Mouse (Mus musculus) G1E (cell line): Measurements from ENCODE around the gene Gtf2ird1. TPM values are rescaled to one million over a fixed set of nuclear protein-coding genes. Genes with fewer than 3 reads are reported as not detected.
A peak's percentile ranks its signal among the peaks of the same experiment; 100 is the strongest.

Experiments
- ATAC-seq: 2 replicates; pipeline ENCODE4 v1.8.0; 2016; ENCODE audit warnings: mild to moderate bottlenecking; ENCODE audit not compliant: insufficient number of reproducible peaks, poor library complexity, low FRiP score, severe bottlenecking; ENCODE audit errors: extremely low read depth
- DNase-seq: peaks from one replicate; pipeline ENCODE4 v3.0.0; 2012; ENCODE audit warnings: low spot score
- H3K27me3 ChIP-seq: 2 replicates; pipeline ENCODE4 v1.6.1; 2012; ENCODE audit warnings: mild to moderate bottlenecking, low read length, inconsistent platforms; ENCODE audit not compliant: insufficient read depth
- H3K36me3 ChIP-seq: replicated peaks from 2 replicates; pipeline ENCODE3; 2012; ENCODE audit warnings: mild to moderate bottlenecking, inconsistent platforms
- H3K4me1 ChIP-seq: 2 replicates; pipeline ENCODE4 v1.6.1; 2012; ENCODE audit warnings: low read depth, low read length, inconsistent platforms, mixed read lengths; ENCODE audit not compliant: insufficient read depth
- H3K4me3 ChIP-seq: 2 replicates; pipeline ENCODE4 v1.5.1; 2012; ENCODE audit warnings: low read depth, mild to moderate bottlenecking, inconsistent platforms, low read length, moderate library complexity, mixed read lengths
- H3K9me3 ChIP-seq: replicated peaks from 2 replicates; pipeline ENCODE4 v1.6.1; 2012; ENCODE audit warnings: inconsistent platforms
- CTCF ChIP-seq: IDR thresholded peaks from 2 replicates; pipeline ENCODE4 v1.5.1; 2012; ENCODE audit warnings: low read depth, low read length, inconsistent platforms, mixed read lengths
- GATA1 ChIP-seq: IDR thresholded peaks from 2 replicates; pipeline ENCODE4 v1.6.1; 2012; ENCODE audit warnings: borderline replicate concordance, low read length, inconsistent platforms, mixed read lengths
- GATA2 ChIP-seq: IDR thresholded peaks from 2 replicates; pipeline ENCODE4 v1.6.1; 2012; ENCODE audit warnings: low read depth, low read length, inconsistent platforms, borderline replicate concordance
- POLR2AphosphoS5 ChIP-seq: IDR thresholded peaks from 2 replicates; pipeline ENCODE4 v1.6.1; 2012; ENCODE audit warnings: low read depth, low read length, inconsistent platforms; ENCODE audit not compliant: insufficient replicate concordance
- TAL1 ChIP-seq: conservative IDR thresholded peaks from 2 replicates; pipeline ENCODE4 v1.6.1; 2012; ENCODE audit warnings: low read depth, low read length, inconsistent platforms, mixed read lengths
- polyA plus RNA-seq: library from polyadenylated mRNA; stranded (reverse); fragments of >175 nt; gene quantifications from 2 replicates; pipeline ENCODE4 v1.2.3, GENCODE M21; 2012
- total RNA-seq, 2 experiments: library from RNA; stranded (forward) in 1 of 2; stranded (reverse) in 1 of 2; fragments of 200-1000 nt in 1 of 2; fragments of >200 nt in 1 of 2; fragmentation: Nextera tagmentation in 1 of 2; gene quantifications; 2 replicates each; pipeline ENCODE4 v1.2.3; 2014 to 2017

The Gtf2ird1 gene
- total and polyA plus RNA-seq, 3 experiments = 1.5 to 2.2 TPM; not detected in 1

DNA sequence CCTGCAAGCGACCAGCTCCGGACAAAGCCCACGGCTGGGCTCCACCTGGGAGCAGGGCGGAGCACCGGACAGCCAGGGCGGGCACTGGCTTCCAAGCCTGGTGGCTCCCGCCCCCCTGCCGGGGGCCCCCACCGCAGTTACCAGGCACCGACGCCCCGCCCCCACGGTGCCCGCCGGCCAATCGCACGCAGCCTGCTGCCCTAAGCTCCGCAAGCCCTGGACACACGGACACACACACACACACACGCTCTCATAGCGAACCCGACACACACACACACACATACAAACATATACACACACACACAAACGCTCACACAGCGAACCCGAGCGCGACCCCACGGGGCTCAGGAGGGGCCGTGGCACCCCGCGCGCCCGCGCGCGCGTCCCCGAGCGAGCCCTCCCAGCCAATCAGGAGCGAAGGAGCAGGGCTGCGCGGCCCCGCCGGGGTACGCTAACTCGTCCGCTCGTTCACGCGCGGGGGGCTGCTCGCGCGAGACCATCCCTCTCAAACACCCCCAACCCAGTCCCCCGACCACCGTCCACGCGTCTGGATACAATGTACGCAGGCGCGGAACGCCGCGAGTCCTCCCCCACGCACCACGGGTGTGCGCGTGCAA lies 143.0 kb downstream of the Gtf2ird1 start:
- H3K36me3 ChIP-seq = peaks cover 37% of the 10 kb centered on the region
- TF ChIP-seq GATA2 (no peak), TAL1 (no peak), GATA1 (no peak), POLR2AphosphoS5 (no peak), CTCF (no peak)
- H3K4me3 ChIP-seq = peak overlapping the region; percentile 94
- ATAC-seq = peak; percentile 51
- peaks cover 44% of the 10 kb centered on the region for H3K4me1 ChIP-seq
- no peaks in the 10 kb centered on the region for H3K9me3 ChIP-seq
- no peaks in the 10 kb centered on the region for H3K27me3 ChIP-seq
- peak; percentile 97 for DNase-seq

DNA sequence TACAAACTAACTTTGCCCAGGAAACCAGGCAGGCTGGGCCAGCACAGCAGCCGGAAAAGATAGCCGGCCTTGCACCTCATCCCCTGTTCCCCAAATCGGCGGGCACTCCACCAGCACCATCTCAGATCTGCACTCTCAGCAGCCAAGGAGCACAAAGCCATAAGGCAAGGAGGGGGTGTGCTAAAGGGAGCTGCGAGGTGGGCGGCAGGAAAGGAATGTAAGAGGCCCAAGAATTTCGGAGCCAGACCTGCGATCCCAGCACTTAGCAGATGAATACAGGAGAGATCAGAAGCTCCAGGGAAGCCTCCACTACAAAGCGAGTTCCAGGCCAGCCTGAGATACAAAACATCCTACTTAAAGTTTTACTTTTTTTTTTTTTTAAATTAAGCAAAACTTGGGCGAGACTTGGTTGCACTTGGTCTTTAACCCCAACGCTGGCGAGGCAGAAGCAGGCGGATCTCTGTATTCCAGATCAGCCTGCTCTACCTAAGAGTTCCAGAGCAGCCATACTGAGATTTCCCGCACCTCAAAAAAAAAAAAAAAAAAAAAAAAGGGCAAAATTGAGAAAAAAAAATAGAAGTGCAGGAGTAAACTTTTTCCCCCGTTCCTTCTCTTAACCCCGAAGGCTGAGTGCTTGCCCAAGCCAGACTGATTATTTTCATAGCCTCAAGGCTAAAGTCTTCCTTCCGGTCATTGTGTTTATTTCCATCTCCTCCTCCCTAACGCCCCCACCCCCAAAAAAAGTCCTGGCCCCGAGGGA lies 143.6 kb downstream of the Gtf2ird1 start:
- H3K4me3 ChIP-seq = peak overlapping the region; percentile 94
- H3K9me3 ChIP-seq = no peaks in the 10 kb centered on the region
- no peak for ATAC-seq
- DNase-seq = peak; percentile 31
- H3K4me1 ChIP-seq = peaks cover 41% of the 10 kb centered on the region
- H3K27me3 ChIP-seq = no peaks in the 10 kb centered on the region
- TF ChIP-seq POLR2AphosphoS5 (no peak), CTCF (no peak), GATA2 (no peak), GATA1 (no peak), TAL1 (no peak)
- H3K36me3 ChIP-seq = peaks cover 44% of the 10 kb centered on the region

DNA sequence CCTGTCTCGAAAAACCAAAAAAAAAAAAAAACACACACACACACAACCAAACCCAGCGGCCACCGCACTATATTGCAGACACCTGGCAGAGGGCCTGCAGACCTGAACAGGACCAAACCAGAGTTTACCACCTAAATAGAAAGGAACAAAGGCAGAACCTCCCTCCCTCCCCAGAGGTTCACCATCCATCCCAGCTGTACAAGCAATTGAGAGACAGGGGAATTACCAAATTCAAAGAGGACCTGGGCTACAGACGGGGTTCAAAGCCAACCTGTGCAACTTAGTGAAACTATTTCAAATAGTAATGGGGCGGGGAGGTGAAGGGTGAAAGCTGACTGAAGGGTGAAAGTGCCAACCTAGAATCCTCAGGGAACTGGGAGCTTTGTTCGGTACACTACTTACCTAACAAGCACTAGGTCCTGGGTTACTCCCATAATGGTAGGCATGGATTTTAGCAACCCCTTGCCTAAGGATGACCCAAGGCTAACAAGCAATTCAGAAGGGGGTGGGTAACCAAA lies 144.6 kb downstream of the Gtf2ird1 start:
- H3K9me3 ChIP-seq = no peaks in the 10 kb centered on the region
- DNase-seq = no peak
- peaks cover 53% of the 10 kb centered on the region for H3K36me3 ChIP-seq
- TF ChIP-seq GATA2 = no peak
- TF ChIP-seq CTCF = no peak
- no peak for TF ChIP-seq POLR2AphosphoS5
- TF ChIP-seq TAL1 = no peak
- no peak for TF ChIP-seq GATA1
- peaks cover 40% of the 10 kb centered on the region for H3K4me1 ChIP-seq
- ATAC-seq = no peak
- no peaks in the 10 kb centered on the region for H3K27me3 ChIP-seq
- H3K4me3 ChIP-seq = no peak overlapping the region; the same call in 1 of the 2 replicates

DNA sequence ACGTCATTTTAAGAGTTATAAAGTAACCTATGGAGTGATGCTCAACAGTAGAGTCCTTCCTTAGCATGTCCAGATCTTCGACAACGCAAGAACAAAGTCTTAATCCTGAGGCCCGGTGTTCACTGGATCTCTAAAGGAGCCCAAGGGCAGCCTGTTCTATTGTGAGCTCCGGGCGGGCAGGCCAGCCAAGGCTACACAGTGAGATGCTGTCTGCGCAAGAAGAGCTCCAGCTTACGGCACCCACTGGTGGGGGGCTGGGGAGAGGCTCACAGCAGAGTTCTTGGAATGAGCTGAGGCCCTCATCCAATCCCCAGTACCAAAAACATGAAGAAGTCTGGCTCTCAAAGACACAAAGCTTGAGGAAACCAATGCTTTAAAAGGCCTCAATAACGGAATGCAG lies 146.3 kb downstream of the Gtf2ird1 start:
- Histone ChIP-seq H3K4me3 (no peak overlapping the region), H3K27me3 (no peaks in the 10 kb centered on the region), H3K4me1 (peaks cover 27% of the 10 kb centered on the region), H3K9me3 (no peaks in the 10 kb centered on the region), H3K36me3 (peaks cover 65% of the 10 kb centered on the region)
- ATAC-seq = no peak
- DNase-seq = no peak
- no peak for TF ChIP-seq CTCF

DNA sequence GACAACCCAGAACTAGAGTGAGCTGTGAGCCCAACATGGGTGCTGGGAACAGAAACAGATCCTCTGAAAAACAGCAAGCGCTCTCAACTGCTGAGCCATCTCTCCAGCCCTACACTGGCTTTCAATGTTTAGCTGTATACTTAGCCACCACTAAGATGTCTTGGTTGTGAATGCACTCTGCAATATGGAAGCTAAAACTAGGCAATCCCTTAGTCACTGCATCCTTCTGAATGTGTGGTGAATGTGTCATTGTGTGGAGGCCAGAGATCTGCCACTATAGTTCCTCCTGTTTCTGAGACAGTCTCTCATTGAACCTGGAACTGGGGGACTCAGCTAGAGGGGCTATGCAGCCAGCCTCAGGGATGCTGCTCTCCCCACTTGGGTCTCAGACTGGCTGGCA lies 147.2 kb downstream of the Gtf2ird1 start:
- TF ChIP-seq GATA1 (no peak), GATA2 (no peak), POLR2AphosphoS5 (no peak), CTCF (no peak), TAL1 (no peak)
- no peak for ATAC-seq
- H3K4me3 ChIP-seq = no peak overlapping the region

More for the DNA sequence above, 147.2 kb downstream of the Gtf2ird1 start:
- no peak for DNase-seq
- Histone ChIP-seq H3K36me3 (peaks cover 72% of the 10 kb centered on the region), H3K27me3 (no peaks in the 10 kb centered on the region), H3K4me1 (peaks cover 27% of the 10 kb centered on the region), H3K9me3 (no peaks in the 10 kb centered on the region)

Other genes with a start within 250 kb of the Gtf2ird1 start
- gene Ncf1, start 227.1 kb downstream of the Gtf2ird1 start, total RNA-seq (2014; fragmentation: Nextera tagmentation) = 20.7 and 22.0 TPM in 2 replicates
- gene Ncf1, start 227.1 kb downstream of the Gtf2ird1 start, total RNA-seq (2017) = 2.0 and 3.0 TPM in 2 replicates
- gene Ncf1, start 227.1 kb downstream of the Gtf2ird1 start, polyA plus RNA-seq = 27.8 and 29.9 TPM in 2 replicates
- gene Gtf2i, start 142.0 kb downstream of the Gtf2ird1 start, total RNA-seq (2014; fragmentation: Nextera tagmentation) = 176 and 183 TPM in 2 replicates
- 53.0 and 55.7 TPM in 2 replicates for gene Gtf2i, start 142.0 kb downstream of the Gtf2ird1 start, total RNA-seq (2017)
- 220 and 291 TPM in 2 replicates for gene Gtf2i, start 142.0 kb downstream of the Gtf2ird1 start, polyA plus RNA-seq
- 0.53 TPM in 1 of 2 replicates, not detected in the other for gene Clip2, start 95.7 kb upstream of the Gtf2ird1 start, total RNA-seq (2014; fragmentation: Nextera tagmentation)
- gene Clip2, start 95.7 kb upstream of the Gtf2ird1 start, total RNA-seq (2017) = 0.12 and 0.38 TPM in 2 replicates
- gene Clip2, start 95.7 kb upstream of the Gtf2ird1 start, polyA plus RNA-seq = 0.28 and 0.33 TPM in 2 replicates
- not detected in 2 replicates for gene Syna, start 103.5 kb upstream of the Gtf2ird1 start, total RNA-seq (2014; fragmentation: Nextera tagmentation)
- 0.11 TPM in 1 of 2 replicates, not detected in the other for gene Syna, start 103.5 kb upstream of the Gtf2ird1 start, total RNA-seq (2017)
- not detected in 2 replicates for gene Syna, start 103.5 kb upstream of the Gtf2ird1 start, polyA plus RNA-seq
- 230 and 241 TPM in 2 replicates for gene Rfc2, start 124.7 kb upstream of the Gtf2ird1 start, total RNA-seq (2014; fragmentation: Nextera tagmentation)
- 259 and 301 TPM in 2 replicates for gene Rfc2, start 124.7 kb upstream of the Gtf2ird1 start, total RNA-seq (2017)
- 72.9 and 85.2 TPM in 2 replicates for gene Rfc2, start 124.7 kb upstream of the Gtf2ird1 start, polyA plus RNA-seq
- gene Lat2, start 158.3 kb upstream of the Gtf2ird1 start, total RNA-seq (2014; fragmentation: Nextera tagmentation) = 1.5 TPM in 1 of 2 replicates, not detected in the other
- 12.8 and 15.0 TPM in 2 replicates for gene Lat2, start 158.3 kb upstream of the Gtf2ird1 start, total RNA-seq (2017)
- gene Lat2, start 158.3 kb upstream of the Gtf2ird1 start, polyA plus RNA-seq = 0.28 TPM in 1 of 2 replicates, not detected in the other
- 326 and 375 TPM in 2 replicates for gene Eif4h, start 182.8 kb upstream of the Gtf2ird1 start, total RNA-seq (2014; fragmentation: Nextera tagmentation)
- 258 and 290 TPM in 2 replicates for gene Eif4h, start 182.8 kb upstream of the Gtf2ird1 start, total RNA-seq (2017)
- gene Eif4h, start 182.8 kb upstream of the Gtf2ird1 start, polyA plus RNA-seq = 367 TPM in 2 replicates
- gene Limk1, start 231.9 kb upstream of the Gtf2ird1 start, total RNA-seq (2014; fragmentation: Nextera tagmentation) = 1.3 and 1.4 TPM in 2 replicates
- gene Limk1, start 231.9 kb upstream of the Gtf2ird1 start, total RNA-seq (2017) = 1.3 and 1.5 TPM in 2 replicates
- gene Limk1, start 231.9 kb upstream of the Gtf2ird1 start, polyA plus RNA-seq = 1.5 and 1.7 TPM in 2 replicates